Comparison of ENCODE assay signal across 23 mouse cellular contexts in the genomic region with DNA sequence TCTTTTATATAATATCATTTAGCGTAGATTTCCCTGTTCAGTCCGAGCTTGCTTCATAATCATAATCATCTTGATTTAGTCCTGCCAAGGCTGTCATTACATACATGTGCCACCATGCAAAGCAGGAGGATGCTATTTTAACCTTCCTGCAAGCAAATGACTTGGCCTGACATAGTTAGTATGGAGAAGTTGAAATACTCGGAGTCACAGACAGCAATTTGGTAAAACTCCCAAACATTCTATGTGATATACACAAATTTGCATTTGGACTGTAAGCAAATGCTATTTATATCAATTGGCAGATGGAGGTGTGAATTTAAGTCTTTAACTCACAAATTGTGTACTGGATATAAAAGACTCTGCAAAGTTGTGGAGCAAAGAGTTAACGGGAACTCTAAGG.
"Had no signal": no experiment of that assay in that cellular context is flagged by ENCODE, and none has a peak within 500 bp of the region (broad histone marks: within the 10 kb centered on the region; RNA-seq: fewer than 3 reads in every experiment).

No protein-coding gene starts in this region.

- H3K27me3 ChIP-seq: limb, embryonic 12.5 days; limb, embryonic 15.5 days; megakaryocyte, embryonic 14.5 days; midbrain, embryonic 13.5 days; neural tube, embryonic 13.5 days; stomach, embryonic 15.5 days had no signal

- H3K27ac ChIP-seq: kidney, postnatal 0 days; limb, embryonic 12.5 days; limb, embryonic 15.5 days; liver, embryonic 14.5 days; midbrain, embryonic 10.5 days; midbrain, embryonic 13.5 days; neural tube, embryonic 13.5 days; stomach, embryonic 15.5 days had no signal

- ATAC-seq: liver, postnatal 0 days; midbrain, embryonic 13.5 days; midbrain, embryonic 16.5 days had no signal

- H3K4me1 ChIP-seq: limb, embryonic 12.5 days; limb, embryonic 15.5 days; megakaryocyte, embryonic 14.5 days; midbrain, embryonic 10.5 days; midbrain, embryonic 13.5 days; neural tube, embryonic 13.5 days; stomach, embryonic 15.5 days had no signal

- H3K9me3 ChIP-seq: limb, embryonic 12.5 days; limb, embryonic 15.5 days; megakaryocyte, embryonic 14.5 days; midbrain, embryonic 10.5 days; midbrain, embryonic 13.5 days; neural tube, embryonic 13.5 days; stomach, embryonic 15.5 days had no signal

- H3K36me3 ChIP-seq: limb, embryonic 12.5 days; limb, embryonic 15.5 days; midbrain, embryonic 10.5 days; midbrain, embryonic 13.5 days; neural tube, embryonic 13.5 days; stomach, embryonic 15.5 days had no signal

- H3K4me2 ChIP-seq: limb, embryonic 12.5 days; limb, embryonic 15.5 days; liver, embryonic 11.5 days; lung, embryonic 14.5 days; midbrain, embryonic 13.5 days; neural tube, embryonic 13.5 days; stomach, embryonic 15.5 days had no signal

- DNase-seq: kidney, postnatal 25 days; left cerebral cortex, postnatal 4 days; liver, postnatal 0 days; lung, embryonic 14.5 days; lung, postnatal 10 days; lung, postnatal 36 days; retina, postnatal 1 day; right cerebral cortex, postnatal 25 days; spleen, adult 18-20 months; thymus, adult 18-20 months; thymus, postnatal 36 days had no signal

- H3K4me3 ChIP-seq: limb, embryonic 12.5 days; limb, embryonic 15.5 days; megakaryocyte, embryonic 14.5 days; midbrain, embryonic 10.5 days; midbrain, embryonic 13.5 days; myocyte; neural tube, embryonic 13.5 days; stomach, embryonic 15.5 days had no signal

- H3K9ac ChIP-seq: limb, embryonic 12.5 days; limb, embryonic 15.5 days; liver, embryonic 14.5 days; liver, postnatal 0 days; lung, embryonic 14.5 days; midbrain, embryonic 13.5 days; neural tube, embryonic 13.5 days; stomach, embryonic 15.5 days had no signal
